Mouse (Mus musculus): ENCODE data around the gene Dnm3.
A peak's percentile ranks its signal among the peaks of the same experiment; 100 is the strongest.

Gene Dnm3

DNA sequence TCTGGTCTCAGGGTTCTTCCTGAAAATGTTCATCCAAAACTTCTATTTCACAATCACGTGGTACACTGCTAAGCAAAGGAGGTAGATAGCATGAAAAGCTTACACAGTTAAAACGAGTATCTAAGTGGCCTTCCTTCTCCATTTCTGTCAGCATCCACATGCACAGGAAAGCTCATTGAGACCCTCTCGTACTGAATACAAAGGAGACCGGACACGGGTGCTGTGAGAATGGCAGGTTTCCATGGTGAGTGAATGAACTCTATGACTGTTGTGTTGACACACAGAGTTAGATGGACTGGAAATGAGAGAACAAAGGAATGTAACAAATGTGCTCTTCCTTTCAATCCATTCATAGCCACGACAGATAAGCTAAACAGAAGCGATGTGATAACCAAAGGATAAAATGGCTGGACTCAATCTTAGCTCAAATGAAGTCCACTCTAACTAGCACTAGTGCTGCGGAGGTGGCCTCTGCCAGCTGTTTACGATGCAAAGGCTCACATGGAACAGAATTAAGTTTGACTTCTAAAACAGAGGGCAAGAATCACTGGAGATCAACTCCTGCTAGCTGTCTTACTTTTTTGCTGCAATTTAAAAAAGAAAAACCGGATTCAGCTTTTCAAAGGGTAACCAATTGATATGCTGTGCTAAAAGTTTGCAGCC is 268.2 kb downstream of the Dnm3 start:
- DNase-seq (ENCODE audit: low read depth): no peak

DNA sequence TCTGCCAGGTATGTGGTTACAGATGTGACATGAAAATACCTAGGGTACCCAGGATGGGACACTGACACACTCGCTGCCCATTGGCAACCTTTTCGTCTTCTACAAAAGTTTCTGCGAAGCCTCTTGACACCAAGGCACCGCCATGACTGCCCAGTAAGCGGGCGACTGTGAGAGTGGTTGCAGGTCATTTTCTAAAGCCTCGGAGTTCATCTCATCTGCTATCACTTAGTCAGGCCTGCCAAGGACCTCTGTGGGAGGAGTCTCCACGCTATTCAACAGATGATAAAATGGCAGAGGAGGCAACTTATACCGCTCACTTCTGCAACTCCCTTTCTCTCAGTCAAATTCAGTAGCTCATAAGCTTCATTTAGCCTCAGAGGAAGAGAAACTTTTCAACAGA is 268.8 kb downstream of the Dnm3 start:
- no peak for DNase-seq (ENCODE audit: low read depth)

DNA sequence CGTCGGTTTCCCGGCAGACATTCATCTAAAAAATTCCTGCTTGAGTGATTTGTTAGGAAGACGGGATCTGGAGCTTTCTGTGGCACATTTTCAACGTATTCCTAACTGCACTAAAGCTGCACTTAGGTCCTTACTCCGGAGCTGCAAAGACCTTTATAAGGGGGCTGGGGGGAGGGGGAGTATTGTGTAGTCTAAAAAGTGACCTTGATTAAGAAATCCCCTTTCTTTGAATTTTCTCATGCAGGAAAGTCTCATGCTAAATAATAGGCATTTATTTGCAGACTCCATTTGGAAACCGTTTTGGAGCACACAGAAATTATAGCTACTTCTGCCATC is 270.2 kb downstream of the Dnm3 start:
- no peak for DNase-seq (ENCODE audit: low read depth)

DNA sequence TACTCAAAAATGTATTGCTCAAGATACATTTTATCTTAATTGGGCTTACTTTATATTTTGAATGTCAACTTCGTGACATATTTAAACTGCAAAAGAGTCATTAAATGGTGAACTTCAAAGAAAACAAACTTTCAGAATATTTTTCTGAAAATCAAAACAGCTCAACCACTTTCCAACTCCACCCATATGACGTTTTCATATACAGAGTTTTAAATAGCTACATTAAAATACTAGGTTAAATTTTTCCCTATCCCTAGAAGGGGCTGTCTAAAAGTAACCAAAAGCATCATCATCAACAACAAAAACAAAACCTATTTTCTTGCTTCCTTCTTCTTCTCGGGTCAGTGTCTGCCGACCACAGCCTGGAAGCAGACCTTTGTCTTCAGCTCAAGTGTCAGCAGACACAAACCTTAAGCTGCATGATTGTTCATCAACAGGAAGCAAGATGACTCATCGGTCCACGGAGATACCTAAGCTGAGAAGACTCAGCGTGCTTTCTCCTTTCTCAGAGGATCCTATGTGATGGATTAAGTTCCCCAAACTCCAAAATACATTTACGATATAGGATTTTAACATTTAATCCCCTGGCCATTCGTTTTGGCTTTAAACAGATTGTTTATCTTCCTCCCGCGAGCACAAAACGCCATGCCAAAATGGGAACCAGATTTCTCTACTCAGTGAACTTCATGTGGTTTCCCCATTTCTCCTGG is 270.7 kb downstream of the Dnm3 start:
- DNase-seq (ENCODE audit: low read depth): peak; percentile 95

DNA sequence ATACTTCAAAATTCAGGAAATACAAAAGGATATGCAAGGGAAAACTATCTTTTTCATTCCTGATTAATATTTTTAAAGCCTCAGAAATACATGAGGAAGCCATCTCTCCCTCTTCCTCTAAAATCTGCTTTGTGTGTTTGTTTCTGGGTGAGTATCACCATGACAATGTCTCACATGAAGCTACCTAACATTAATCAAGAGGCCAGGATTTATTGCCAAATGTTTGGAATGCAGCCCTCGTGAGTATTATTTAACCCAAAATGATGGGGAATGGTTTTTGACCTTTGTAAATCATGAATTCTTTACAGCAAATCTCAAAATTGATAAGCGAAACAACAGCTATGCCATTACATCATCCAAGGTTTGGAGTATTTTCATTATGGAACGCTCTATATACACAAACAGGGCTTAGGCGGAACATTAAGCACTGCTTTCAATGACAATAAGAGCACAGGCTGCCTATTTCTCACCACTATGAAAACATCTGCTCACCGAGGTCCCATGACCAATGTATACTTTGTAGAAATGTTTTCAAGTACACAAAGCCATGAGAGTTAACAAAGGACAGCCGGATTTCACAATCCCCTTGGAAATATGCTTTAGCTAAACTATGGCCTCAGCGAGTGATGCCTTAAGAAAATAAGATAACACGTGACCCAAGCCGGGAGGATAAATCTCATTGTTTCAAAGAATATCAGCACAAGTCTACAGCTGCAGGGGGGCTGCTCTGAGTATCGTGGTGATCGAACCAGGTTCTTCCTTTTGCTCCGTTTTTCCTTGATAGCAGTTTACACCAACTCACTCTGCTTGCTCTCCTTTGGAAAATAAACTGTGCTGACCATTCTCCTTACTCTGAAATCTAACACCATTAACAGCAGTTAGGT is 275.1 kb downstream of the Dnm3 start:
- DNase-seq (ENCODE audit: low read depth): peak; percentile 81

DNA sequence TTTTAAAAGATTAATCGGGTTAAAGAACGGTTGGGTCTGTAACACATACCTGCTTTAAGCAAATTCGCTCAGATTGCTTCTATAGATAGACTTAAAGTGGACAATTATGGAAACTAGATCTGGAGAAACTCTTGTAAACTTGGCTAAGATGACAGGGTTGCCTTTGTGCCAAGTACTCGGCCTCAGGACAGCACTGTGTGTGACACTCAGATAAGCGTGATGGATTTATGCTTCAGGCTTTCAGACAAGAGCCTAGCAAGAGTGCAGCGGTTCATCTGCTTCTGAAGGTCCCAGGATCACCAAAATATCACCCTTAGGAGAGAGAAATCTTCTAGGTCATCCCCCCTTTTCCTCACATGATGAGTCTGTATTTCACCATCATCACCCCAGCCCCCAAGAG is 277.4 kb downstream of the Dnm3 start:
- DNase-seq (ENCODE audit: low read depth): peak; percentile 36

DNA sequence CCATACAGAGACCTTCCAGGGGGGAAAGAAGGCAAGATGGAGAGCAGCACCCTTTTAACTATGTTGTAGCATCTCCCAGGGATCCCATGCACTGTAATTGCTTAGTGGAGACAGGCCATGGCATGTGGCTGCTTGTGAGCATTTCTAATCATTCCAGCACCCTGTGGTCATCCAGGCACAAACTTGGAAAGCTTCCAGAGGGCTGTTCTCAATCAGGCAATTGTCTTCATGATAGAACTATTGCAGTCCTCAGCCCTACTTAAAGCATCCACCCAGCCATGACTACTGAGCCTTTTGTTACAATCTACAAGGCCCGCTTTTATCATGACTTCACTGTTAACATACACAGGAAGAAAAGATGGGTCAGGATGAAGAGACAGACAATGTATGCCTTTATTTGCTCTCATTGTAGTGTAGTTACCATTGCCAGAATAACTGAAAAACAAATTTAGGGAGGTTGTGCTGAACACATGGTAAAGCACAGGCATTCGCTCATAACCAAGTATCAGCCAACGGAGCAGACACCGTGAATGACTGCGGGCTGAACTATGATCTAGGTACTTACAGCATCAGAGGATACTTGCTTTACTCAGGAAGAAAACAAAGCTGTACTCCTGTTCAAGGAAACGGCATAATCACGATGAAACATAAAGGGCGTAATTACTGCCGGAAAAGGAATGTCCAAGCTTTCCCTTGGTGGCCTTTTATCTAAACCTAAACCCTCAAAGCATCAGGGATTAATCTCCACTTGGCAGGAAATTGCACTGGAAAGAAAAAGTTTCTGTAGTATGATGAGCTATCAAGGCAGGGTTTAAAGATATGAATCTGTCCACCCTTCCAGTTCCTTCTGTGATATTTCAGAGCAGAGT is 280.8 kb downstream of the Dnm3 start:
- DNase-seq (ENCODE audit: low read depth): peak; percentile 83

DNA sequence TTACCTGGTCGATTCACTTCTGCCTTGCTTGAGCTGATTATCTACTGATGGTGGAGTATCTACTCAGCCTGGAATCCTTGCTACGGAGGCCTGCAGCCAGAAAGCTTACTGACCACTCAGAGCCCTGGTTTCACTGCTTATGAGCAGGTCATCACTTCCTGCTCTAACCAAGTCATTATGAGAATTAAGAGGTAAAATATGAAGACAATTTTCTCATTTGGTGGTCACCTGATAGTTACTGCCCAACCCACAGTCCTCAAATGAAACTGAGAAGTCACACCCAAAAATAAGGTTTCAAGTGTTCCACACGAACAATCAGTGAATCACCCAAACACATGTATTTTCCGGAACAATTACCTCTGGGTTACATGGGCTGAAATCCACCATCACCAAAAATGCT is 289.1 kb downstream of the Dnm3 start:
- DNase-seq (ENCODE audit: low read depth): no peak

DNA sequence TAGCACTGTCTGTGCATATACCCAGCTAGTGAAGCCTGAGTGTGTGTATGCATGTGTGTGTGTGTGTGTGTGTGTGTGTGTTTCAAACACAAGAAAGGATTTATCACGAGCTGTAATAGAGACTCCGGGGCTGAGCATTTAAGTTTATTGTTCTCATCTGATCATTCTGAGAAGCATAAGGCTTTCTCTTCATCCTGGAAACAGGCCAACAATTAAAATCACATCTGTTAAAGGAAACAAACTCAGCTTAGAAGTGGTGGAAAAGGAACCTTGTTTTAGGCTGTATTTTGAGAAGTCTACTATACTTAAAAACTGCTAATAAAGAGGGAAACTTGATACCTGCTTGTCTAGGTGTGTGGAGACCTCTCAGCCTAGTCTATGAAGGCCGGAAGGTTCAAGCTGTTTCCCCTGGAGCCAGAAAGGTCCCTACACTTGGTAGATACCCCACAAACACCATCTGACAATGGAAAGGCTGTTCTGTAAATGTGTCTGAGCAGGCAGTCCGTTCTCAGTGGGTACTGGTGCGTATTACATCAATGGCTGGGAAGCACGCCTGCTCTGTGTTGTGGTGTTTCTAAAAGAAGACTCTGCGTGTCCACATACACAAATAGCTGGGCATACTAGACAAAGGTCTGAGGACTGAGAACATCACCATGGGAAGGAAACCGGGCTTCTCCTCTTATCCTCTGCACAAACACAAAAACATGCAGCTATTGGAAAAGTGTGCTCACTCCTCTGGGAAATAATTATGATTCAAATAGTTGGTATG is 290.3 kb downstream of the Dnm3 start:
- peak; percentile 84 for DNase-seq (ENCODE audit: low read depth)

DNA sequence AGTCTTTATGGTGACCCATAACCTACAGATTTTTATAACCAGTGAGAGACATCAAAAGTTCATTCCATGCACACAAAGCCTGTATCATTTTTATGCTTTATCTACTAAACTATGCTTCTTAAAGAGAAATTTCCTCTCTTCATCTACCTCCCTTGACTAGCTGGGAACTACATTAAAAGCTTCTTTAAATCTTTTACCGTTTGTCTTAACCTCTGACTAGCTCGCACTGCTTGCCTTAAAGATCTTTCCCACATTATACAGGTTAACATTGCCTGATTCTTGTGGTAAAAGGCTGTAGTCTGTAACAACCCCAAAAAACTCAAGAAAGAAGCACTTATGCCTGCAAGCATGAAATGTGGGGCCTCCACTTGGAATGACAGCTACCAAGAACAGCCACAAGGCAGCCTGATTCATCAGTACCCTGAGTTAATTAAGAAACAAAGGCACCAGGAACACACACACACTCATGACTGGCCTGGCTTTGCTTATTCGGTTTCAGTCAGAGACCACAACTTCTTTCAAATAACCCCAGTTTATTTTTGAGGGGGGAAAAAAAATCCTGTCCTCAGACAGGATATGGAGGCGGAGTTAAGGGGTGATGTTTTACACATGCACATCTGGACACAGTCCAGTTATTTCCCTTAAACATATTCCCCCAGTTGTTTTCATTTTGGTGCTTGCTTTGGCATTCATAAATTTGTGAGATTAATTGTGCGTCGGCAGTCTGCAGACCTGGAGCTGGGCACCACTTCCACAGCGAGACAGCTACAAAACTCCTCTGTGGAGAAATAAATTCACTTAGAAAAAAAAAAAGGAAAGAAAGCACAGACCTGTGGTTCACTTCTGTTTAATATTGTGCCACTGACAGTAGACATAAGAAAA is 291.1 kb downstream of the Dnm3 start:
- DNase-seq (ENCODE audit: low read depth): peak; percentile 96

DNA sequence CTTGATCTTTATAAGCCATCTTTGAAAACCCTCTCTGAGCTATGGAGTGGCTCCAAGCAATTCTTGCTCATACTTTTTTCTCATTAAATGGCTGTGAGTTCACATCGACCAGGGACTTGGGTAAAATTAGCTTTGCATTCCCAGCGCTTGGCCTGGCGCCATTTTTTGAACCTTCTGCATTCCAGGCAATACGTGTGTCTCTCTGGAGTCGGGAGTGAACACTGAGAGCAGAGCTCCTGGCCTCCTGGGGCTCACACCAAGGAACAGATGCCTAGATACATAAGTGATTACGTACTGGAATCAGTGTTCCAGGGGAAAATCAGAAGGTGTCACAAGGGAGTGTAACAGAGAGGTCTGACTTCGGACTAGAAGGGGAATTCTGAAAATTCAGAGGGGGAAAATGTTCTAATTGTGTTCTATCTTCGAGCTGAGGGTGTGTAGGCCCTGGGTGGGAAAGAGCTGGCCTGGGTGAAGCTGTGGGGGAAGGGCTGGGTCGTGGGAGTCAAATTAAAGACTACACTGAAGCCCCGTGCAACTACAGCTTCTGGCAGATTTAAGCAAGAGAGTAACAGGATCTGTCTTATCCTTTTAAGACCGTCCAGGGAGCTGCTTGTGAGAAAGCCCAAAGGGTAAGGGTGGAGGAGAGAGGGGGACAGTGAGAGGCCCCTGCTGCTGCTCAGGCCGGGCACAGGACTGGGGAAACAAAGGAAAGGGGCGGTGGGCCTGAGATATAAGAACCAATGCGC is 293.7 kb downstream of the Dnm3 start:
- peak; percentile 94 for DNase-seq (ENCODE audit: low read depth)

DNA sequence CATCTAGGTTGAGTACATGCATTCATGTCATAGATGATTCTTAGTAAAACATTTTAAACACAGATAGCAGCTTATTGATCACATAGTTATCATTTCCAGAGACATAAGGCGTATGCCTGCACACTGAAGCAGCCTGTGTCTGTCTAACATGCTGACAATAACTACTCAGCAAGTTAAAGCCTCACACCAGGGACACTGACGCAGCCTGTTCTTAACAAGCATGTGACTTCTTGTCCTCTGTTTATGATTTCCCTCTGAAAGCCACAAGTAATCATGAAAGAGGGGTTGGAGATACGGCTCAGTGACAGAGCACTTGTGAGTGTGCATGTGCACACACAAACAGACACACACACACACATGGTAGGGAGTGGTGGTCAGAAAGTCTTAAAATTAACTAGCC is 294.4 kb downstream of the Dnm3 start:
- DNase-seq (ENCODE audit: low read depth): no peak

DNA sequence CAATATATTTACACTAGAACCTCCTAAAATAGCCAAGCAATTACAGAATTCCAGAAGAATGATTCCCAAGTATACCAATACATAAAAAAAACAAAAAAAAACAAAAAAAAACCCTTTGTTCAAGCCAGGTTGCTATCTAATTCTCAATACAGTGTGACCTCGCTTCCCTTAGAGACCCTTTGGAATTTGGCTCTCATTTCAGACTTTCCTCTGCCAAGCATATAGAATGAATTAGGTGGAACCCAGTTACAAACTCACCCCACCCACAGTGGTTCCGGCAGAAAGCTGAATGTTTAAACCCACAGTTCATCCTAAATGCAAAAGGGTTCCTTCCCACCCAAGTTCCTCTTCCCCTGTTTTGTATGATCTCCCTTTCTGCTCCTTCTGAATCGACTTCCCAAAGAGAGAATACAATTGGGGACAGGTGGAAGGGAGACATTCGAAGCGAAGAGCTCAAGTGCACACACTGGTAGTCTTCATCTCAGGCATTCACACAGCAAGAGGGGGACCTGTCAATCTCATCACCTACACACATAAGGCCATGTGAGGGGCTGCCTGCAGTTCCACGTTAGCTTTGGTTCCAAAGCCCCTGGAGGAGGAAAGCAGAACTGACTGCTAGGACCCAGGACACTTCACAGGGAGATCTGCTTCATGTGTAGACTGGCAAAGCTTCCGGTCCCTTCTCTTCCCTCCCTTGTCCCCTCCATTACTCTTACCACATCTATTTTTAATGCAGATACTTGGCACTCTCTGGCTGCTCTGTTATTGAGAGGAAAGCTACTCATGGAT is 296.5 kb downstream of the Dnm3 start:
- peak; percentile 64 for DNase-seq (ENCODE audit: low read depth)

DNA sequence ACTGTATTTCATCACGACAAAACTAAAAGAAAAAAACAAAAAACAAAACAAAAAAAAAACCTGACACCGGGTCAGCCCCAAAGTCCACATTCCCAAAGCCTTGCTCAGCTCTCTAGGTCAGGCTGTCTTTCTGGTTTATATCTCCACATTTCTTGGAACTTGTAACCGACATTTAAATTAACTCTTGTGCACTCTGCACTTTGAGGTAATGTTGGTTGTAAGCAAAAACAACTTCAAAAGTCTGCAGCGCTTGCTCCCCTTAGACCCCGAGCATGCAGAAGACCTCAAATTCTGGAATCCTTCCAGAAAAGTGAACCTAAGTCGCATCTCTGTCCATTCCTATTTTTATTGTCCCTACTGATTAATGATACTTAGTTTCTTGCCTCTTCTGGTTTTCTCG is 297.4 kb downstream of the Dnm3 start:
- DNase-seq (ENCODE audit: low read depth): peak; percentile 67

DNA sequence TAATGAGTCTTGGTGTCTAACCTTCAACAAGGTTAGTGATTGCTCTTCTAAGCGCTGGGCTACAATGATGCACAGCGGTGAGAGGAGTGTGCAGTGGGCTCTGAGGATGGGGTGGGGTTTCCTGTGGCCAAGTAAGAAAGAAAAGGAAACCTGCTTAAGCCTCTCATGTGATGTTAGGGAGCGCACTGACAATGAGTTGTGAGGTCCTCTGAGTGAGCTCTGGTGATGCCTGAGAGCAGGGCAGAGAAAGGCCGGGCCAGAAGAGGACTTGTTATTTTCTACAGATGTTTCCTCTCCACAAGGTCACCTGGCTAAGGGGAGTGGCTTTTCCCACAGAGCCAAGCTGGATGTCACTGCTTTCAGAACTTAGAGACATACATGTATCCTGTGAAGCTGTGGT is 298.4 kb downstream of the Dnm3 start:
- no peak for DNase-seq (ENCODE audit: low read depth)

DNA sequence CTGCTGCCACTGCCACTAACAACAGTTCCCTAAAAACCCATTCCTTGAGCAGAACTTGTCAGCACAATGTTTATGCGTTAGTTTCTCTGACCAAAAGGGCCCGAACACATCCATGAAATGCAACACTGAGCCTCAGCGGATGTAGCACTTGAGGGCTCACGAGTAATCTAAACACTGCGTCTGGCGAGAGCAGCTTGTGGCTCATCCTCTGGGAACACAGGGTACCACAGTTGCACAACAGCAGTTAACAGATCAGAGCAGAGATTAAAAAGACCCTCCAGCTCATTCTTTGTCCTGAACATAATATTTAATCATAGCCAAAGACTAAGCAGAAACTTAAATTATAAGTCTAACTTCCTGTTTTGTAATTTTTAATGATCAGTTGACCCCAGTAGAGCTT is 305.0 kb downstream of the Dnm3 start:
- no peak for DNase-seq (ENCODE audit: low read depth)

DNA sequence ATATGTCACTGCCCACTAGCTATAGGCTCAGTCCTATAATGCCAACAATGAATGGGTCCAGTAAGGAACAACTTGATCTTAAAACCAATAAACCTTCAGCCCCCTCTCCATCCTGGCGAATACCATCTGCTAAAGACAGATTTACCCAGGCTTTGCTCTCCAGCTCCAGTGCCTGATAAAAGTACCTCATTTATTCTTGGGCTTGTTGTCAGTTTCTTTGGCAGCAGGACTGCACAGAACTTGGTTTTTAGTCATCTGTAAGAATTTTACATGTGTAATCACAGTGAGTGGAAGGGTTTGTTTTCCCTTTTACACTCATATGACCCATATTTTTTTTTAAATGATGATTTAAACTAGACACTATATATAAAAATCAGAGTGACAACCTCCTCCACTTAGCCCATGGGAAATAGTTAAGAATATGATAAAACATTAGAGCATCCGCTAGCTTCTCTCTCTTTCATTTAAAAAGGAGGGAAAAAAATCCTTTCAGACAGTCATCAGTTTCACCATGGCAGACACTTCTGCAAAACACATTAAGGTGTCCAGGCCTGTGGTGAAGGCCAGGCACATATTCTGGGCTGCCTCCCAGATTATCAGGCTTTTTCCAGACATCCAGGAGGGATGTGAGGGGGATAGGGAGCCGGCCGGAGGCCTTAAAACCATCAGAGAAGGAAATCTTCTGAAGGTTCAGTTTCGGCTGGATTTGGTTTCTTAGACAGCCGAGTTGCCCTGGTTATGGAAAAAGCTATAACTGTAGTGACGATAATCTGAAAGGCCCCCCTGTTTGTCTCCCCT is 313.9 kb downstream of the Dnm3 start:
- peak; percentile 69 for DNase-seq (ENCODE audit: low read depth)

DNA sequence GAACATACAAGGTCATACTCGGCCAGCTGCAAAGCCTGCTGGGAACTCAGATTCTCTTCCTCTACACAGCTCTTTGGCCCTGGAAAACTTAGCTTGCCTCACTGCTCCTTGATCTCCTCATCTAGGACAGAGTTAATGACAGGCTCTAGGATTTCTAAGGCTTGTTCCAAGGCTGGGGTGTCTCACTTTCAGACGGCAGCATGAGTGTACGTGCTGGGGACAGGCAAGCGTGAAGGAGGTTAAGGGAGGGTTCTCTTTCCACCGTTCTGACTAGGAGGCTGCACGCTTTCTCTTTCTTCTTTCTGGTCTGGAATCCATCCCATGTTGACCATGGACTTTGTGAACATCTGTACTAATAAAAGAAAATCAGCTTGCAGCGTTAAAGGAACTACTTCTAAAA is 315.2 kb downstream of the Dnm3 start:
- DNase-seq (ENCODE audit: low read depth): no peak

Measured in NIH3T3 (cell line).